Mouse (Mus musculus): ENCODE measurements at regions not wholly inside any gene's neighbourhood (a gene's known extent, or its start where the extent isn't known, plus 50 kb on each side); places are given as distances from the start of the nearest gene placed in this dataset.

DNA sequence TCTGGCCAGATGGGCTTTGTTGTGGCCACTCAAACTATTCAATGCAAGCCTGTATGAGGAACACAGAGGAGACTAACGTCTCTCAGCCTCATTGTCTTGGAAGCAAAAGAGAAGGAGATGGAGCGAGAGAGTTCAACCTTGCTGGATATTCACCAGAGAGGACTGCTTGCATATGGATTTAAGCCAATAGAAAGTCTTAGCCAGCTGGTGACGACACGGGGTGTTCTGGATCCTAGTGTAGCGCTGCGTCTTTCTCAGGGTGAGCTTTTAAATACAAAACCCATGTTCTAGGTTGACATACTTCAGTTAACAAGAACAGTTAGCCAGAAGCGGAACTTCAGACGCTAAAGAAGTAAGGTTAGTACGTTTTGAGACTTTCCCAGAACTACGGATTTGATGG, 174.9 kb downstream of the Plpp3 start:
- Histone ChIP-seq H3K27me3 (ENCODE audit: insufficient read depth, low read length) (no peaks in the 10 kb centered on the region), H3K4me1 (replicated peaks; ENCODE audit: low read depth, low read length) (peaks cover 1% of the 10 kb centered on the region; the same call in 1 of the 2 replicates), H3K36me3 (ENCODE audit: insufficient read depth, low read length) (no peaks in the 10 kb centered on the region), H3K9me3 (ENCODE audit: low read length) (no peaks in the 10 kb centered on the region), H3K4me3 (replicated peaks; ENCODE audit: low read length) (no peak overlapping the region)
- no peak for TF ChIP-seq POU5F1 (IDR thresholded peaks at IDR 0.05; ENCODE audit: borderline replicate concordance, low read length)
- TF ChIP-seq NANOG (IDR thresholded peaks at IDR 0.05; ENCODE audit: borderline replicate concordance, low read length): no peak
- TF ChIP-seq CTCF (conservative IDR thresholded peaks at IDR 0.05; ENCODE audit: low read length): no peak

DNA sequence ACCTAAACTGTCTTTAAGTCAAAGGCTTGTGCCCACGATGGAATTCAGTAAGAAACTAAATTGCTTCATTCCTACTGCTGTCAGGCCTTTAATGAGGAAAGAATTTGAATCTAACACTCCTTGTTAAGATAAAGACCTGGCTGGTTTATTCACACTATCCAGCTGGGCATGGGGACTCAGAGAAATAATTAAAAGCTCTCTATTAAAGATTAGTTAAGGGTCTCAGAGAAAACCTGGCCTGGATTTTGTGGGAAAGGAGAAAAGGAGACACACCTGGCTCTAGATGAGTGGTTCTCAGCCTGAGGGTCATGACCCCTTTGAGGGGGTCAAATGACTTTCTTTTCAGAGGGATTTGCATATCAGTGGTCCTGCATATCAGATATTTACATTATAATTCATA, 178.7 kb downstream of the Plpp3 start:
- Histone ChIP-seq H3K9me3 (ENCODE audit: low read length) (no peaks in the 10 kb centered on the region), H3K4me1 (replicated peaks; ENCODE audit: low read depth, low read length) (no peaks in the 10 kb centered on the region), H3K36me3 (ENCODE audit: insufficient read depth, low read length) (no peaks in the 10 kb centered on the region), H3K27me3 (ENCODE audit: insufficient read depth, low read length) (no peaks in the 10 kb centered on the region), H3K4me3 (replicated peaks; ENCODE audit: low read length) (no peak overlapping the region)
- no peak for TF ChIP-seq CTCF (conservative IDR thresholded peaks at IDR 0.05; ENCODE audit: low read length)
- TF ChIP-seq NANOG (IDR thresholded peaks at IDR 0.05; ENCODE audit: borderline replicate concordance, low read length): no peak
- no peak for TF ChIP-seq POU5F1 (IDR thresholded peaks at IDR 0.05; ENCODE audit: borderline replicate concordance, low read length)

DNA sequence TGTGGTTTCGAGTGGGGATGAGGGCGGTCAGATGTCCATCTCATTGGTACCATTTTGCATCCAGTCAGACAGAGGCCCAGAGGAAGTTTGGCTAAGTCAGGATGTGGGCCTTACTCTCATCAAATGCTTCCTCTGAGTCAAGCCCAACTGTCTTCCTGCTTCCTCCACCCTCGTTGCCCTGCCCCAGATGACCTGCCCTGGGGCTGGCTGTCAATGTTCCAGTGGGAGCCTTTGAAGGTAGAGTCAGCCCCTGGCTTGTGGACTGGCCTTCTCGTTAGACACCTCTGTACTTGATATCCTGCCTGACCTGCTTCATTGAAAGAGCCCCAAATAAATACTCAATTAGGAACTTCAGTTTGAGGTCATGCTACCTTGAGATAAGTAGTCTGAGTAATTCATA, 179.4 kb downstream of the Plpp3 start:
- Histone ChIP-seq H3K4me3 (replicated peaks; ENCODE audit: low read length) (no peak overlapping the region), H3K9me3 (ENCODE audit: low read length) (no peaks in the 10 kb centered on the region), H3K27me3 (ENCODE audit: insufficient read depth, low read length) (0 out of 2 replicates have a peak, but pooled peaks cover under 1% of the 10 kb centered on the region), H3K36me3 (ENCODE audit: insufficient read depth, low read length) (no peaks in the 10 kb centered on the region), H3K4me1 (replicated peaks; ENCODE audit: low read depth, low read length) (no peaks in the 10 kb centered on the region)
- no peak for TF ChIP-seq NANOG (IDR thresholded peaks at IDR 0.05; ENCODE audit: borderline replicate concordance, low read length)
- no peak for TF ChIP-seq CTCF (conservative IDR thresholded peaks at IDR 0.05; ENCODE audit: low read length)
- TF ChIP-seq POU5F1 (IDR thresholded peaks at IDR 0.05; ENCODE audit: borderline replicate concordance, low read length): no peak

DNA sequence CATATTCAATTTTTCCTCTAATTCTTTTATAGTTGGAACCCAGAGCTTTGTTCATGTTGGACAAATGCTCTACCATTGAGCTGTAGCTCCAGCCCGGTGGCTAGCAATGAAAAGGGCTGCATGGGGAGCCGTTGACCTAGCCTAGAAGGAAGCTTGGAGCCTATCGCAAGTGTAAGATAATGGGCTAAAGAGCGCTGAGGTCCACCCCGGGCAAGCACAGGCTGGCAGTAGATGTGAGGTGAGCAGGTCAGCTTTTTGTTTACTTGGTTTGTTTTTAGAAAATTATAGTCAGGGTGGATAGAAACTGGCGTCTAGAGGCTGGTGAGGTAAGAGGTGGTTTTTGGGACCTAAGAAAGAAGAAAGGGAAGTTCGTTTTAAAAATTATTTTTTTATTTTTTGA, 181.0 kb downstream of the Plpp3 start:
- Histone ChIP-seq H3K27me3 (ENCODE audit: insufficient read depth, low read length) (0 out of 2 replicates have a peak, but pooled peaks cover 2% of the 10 kb centered on the region), H3K4me1 (replicated peaks; ENCODE audit: low read depth, low read length) (no peaks in the 10 kb centered on the region), H3K9me3 (ENCODE audit: low read length) (no peaks in the 10 kb centered on the region), H3K36me3 (ENCODE audit: insufficient read depth, low read length) (no peaks in the 10 kb centered on the region), H3K4me3 (replicated peaks; ENCODE audit: low read length) (no peak overlapping the region)
- TF ChIP-seq NANOG (IDR thresholded peaks at IDR 0.05; ENCODE audit: borderline replicate concordance, low read length): no peak
- no peak for TF ChIP-seq CTCF (conservative IDR thresholded peaks at IDR 0.05; ENCODE audit: low read length)
- TF ChIP-seq POU5F1 (IDR thresholded peaks at IDR 0.05; ENCODE audit: borderline replicate concordance, low read length): no peak

DNA sequence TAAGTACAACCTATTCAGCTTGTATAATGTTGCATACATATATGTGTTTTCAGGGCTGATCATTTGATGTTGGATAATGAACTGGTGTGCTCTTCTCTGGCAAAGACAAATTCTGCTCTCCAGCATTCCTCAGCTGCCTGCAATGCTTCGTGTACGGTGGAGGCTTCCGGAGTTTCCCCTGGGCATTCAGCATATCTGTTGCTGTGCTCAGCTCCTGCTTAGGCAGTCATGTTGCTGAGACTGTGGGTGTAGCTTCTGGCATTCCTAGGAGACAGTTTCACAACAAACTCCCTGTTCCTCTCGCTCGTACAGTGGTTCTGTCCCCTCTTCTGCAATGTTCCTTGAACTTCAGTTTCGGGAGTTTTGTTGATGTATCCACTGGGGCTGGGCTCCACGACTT, 181.7 kb downstream of the Plpp3 start:
- Histone ChIP-seq H3K27me3 (ENCODE audit: insufficient read depth, low read length) (0 out of 2 replicates have a peak, but pooled peaks cover 2% of the 10 kb centered on the region), H3K9me3 (ENCODE audit: low read length) (no peaks in the 10 kb centered on the region), H3K4me3 (replicated peaks; ENCODE audit: low read length) (no peak overlapping the region), H3K4me1 (replicated peaks; ENCODE audit: low read depth, low read length) (no peaks in the 10 kb centered on the region), H3K36me3 (ENCODE audit: insufficient read depth, low read length) (no peaks in the 10 kb centered on the region)
- no peak for TF ChIP-seq CTCF (conservative IDR thresholded peaks at IDR 0.05; ENCODE audit: low read length)
- TF ChIP-seq NANOG (IDR thresholded peaks at IDR 0.05; ENCODE audit: borderline replicate concordance, low read length): no peak
- no peak for TF ChIP-seq POU5F1 (IDR thresholded peaks at IDR 0.05; ENCODE audit: borderline replicate concordance, low read length)

DNA sequence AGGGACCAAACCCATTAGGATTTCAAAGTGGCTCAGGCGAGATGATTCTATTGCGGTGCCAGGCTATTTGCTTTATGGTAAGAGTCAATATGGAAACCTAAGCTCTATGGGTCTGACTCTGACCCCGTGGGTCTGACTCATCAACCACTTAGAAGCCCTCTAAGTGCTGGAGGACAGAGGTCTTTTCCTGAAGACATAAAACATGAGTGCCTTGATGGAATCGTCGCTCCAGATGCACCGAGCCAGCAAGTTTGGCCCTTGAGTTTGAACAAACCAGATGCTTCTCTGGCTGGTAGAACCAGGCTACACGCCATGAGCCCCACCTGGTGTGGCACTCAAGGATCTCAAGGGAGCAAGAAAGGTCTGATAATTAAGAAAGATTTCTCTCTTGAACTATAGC, 184.1 kb downstream of the Plpp3 start:
- Histone ChIP-seq H3K4me3 (replicated peaks; ENCODE audit: low read length) (no peak overlapping the region), H3K9me3 (ENCODE audit: low read length) (no peaks in the 10 kb centered on the region), H3K36me3 (ENCODE audit: insufficient read depth, low read length) (no peaks in the 10 kb centered on the region), H3K27me3 (ENCODE audit: insufficient read depth, low read length) (0 out of 2 replicates have a peak, but pooled peaks cover 2% of the 10 kb centered on the region), H3K4me1 (replicated peaks; ENCODE audit: low read depth, low read length) (no peaks in the 10 kb centered on the region)
- TF ChIP-seq POU5F1 (IDR thresholded peaks at IDR 0.05; ENCODE audit: borderline replicate concordance, low read length) (no peak), NANOG (IDR thresholded peaks at IDR 0.05; ENCODE audit: borderline replicate concordance, low read length) (no peak), CTCF (conservative IDR thresholded peaks at IDR 0.05; ENCODE audit: low read length) (no peak)

DNA sequence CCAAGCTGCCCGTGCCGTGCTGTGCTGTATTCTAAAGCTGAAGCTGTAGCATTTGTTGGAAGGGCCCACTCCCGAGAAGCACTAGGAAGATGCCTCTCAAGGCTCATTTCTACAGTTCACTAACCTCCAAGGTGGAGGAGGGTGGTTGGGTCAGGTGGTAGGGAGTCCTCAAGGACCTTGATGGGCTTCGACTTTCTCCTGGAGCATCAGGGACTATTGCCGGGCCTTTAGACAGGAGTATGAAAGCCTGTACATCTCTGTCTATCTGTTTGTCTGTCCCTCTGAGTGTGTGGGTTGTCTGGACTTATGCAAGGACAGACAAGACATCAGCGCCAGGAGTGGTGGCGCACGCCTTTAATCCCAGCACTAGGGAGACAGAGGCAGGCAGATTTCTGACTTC, 189.7 kb downstream of the Plpp3 start:
- Histone ChIP-seq H3K9me3 (ENCODE audit: low read length) (no peaks in the 10 kb centered on the region), H3K27me3 (ENCODE audit: insufficient read depth, low read length) (no peaks in the 10 kb centered on the region)
- no peak for TF ChIP-seq CTCF (conservative IDR thresholded peaks at IDR 0.05; ENCODE audit: low read length)
- TF ChIP-seq NANOG (IDR thresholded peaks at IDR 0.05; ENCODE audit: borderline replicate concordance, low read length): no peak
- TF ChIP-seq POU5F1 (IDR thresholded peaks at IDR 0.05; ENCODE audit: borderline replicate concordance, low read length): no peak

DNA sequence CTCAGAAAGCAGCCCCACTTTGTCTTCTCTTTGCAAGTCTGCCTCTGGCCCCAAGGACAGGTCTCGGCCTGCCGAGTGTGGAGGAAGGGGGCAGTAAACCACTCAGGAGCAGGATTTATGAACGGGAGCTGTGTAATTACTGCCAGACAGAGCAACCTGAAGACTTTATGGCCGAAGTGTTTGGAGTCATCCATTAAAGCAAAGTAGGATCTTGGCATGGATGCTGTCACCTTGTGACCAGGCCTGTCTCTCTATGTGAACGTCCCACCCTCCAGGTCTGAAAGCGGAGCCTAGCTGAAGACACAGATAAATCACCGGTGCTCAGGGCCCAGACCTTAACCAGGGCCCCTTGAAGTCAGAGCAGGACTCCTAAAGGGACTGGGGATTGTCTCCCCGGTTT, 190.8 kb downstream of the Plpp3 start:
- Histone ChIP-seq H3K4me1 (replicated peaks; ENCODE audit: low read depth, low read length) (no peaks in the 10 kb centered on the region), H3K9me3 (ENCODE audit: low read length) (no peaks in the 10 kb centered on the region), H3K4me3 (replicated peaks; ENCODE audit: low read length) (no peak overlapping the region), H3K27me3 (ENCODE audit: insufficient read depth, low read length) (no peaks in the 10 kb centered on the region), H3K36me3 (ENCODE audit: insufficient read depth, low read length) (no peaks in the 10 kb centered on the region)
- TF ChIP-seq CTCF (conservative IDR thresholded peaks at IDR 0.05; ENCODE audit: low read length) (no peak), NANOG (IDR thresholded peaks at IDR 0.05; ENCODE audit: borderline replicate concordance, low read length) (no peak), POU5F1 (IDR thresholded peaks at IDR 0.05; ENCODE audit: borderline replicate concordance, low read length) (no peak)

More for the DNA sequence above, 189.7 kb downstream of the Plpp3 start:
- H3K4me1 ChIP-seq (replicated peaks; ENCODE audit: low read depth, low read length): no peaks in the 10 kb centered on the region
- no peak overlapping the region for H3K4me3 ChIP-seq (replicated peaks; ENCODE audit: low read length)
- no peaks in the 10 kb centered on the region for H3K36me3 ChIP-seq (ENCODE audit: insufficient read depth, low read length)
